Mouse (Mus musculus) heart, embryonic 14.5 days (tissue): ENCODE measurements around the gene Pxt1. TPM values are rescaled to one million over a fixed set of nuclear protein-coding genes. Genes with fewer than 3 reads are reported as not detected.

Experiments
- ATAC-seq: fragments of 200-750 bp; cut with Nextera tagmentation; 2 replicates; pipeline ENCODE4 v1.8.0; 2017; ENCODE audit warnings: low read depth, moderate TSS enrichment; ENCODE audit not compliant: insufficient number of reproducible peaks, insufficient read depth, low FRiP score
- H3K27ac ChIP-seq, 2 experiments: fragments of 200-500 bp in 1 of 2; fragments of 300-500 bp in 1 of 2; sonication (generic) in 1 of 2; replicated peaks in 1 of 2; 2 replicates each; pipeline ENCODE4 v1.5.1; 2012 to 2014; ENCODE audit warnings: low read depth in 2 of 2, low read length in 2 of 2, control low read depth in 1 of 2, mild to moderate bottlenecking in 1 of 2, mixed read lengths in 1 of 2; ENCODE audit not compliant: control insufficient read depth in 1 of 2, insufficient read depth in 1 of 2
- H3K27me3 ChIP-seq: fragments of 300-500 bp; sonication (generic); 2 replicates; pipeline ENCODE4 v1.6.1; 2014; ENCODE audit warnings: mild to moderate bottlenecking, low read length, control low read depth; ENCODE audit not compliant: control insufficient read depth, insufficient read depth
- H3K36me3 ChIP-seq: fragments of 300-500 bp; sonication (generic); 2 replicates; pipeline ENCODE4 v1.6.1; 2014; ENCODE audit warnings: mild to moderate bottlenecking, control low read depth, low read length, mixed read lengths; ENCODE audit not compliant: control insufficient read depth, insufficient read depth
- H3K4me1 ChIP-seq, 2 experiments: fragments of 200-500 bp in 1 of 2; fragments of 300-500 bp in 1 of 2; sonication (generic) in 1 of 2; 2 replicates each; pipeline ENCODE4 v1.6.1; 2012 to 2014; ENCODE audit warnings: low read length in 2 of 2, control low read depth in 1 of 2, mixed read lengths in 1 of 2; ENCODE audit not compliant: control insufficient read depth in 2 of 2, insufficient read depth in 2 of 2
- H3K4me2 ChIP-seq: fragments of 300-500 bp; sonication (generic); 2 replicates; pipeline ENCODE4 v1.6.1; 2014; ENCODE audit warnings: mild to moderate bottlenecking, low read length
- H3K4me3 ChIP-seq, 2 experiments: fragments of 200-500 bp in 1 of 2; fragments of 300-500 bp in 1 of 2; sonication (generic) in 1 of 2; 2 replicates each; pipeline ENCODE4 v1.5.1; 2012 to 2014; ENCODE audit warnings: low read length in 2 of 2, mild to moderate bottlenecking in 2 of 2, control low read depth in 1 of 2, low read depth in 1 of 2, moderate library complexity in 1 of 2; ENCODE audit not compliant: control insufficient read depth in 1 of 2, insufficient read depth in 1 of 2
- H3K9ac ChIP-seq: fragments of 300-500 bp; sonication (generic); 2 replicates; pipeline ENCODE4 v1.6.1; 2014; ENCODE audit warnings: mild to moderate bottlenecking, low read length
- H3K9me3 ChIP-seq: fragments of 300-500 bp; sonication (generic); 2 replicates; pipeline ENCODE4 v1.6.1; 2016; ENCODE audit warnings: low read length, control low read depth; ENCODE audit not compliant: control insufficient read depth
- WGBS: fragments of 180-500 bp; shearing (Covaris S2); extraction: QIAGEN DNeasy Blood & Tissue Kit; methylation state at CpG from one replicate; pipeline ENCODE4 v1.1.7; 2014; 5-methylcytosine and 5-hydroxymethylcytosine counted together
- polyA plus RNA-seq: library from polyadenylated mRNA; unstranded; fragments of >200 nt; fragmentation: Nextera tagmentation; extraction: Ambion mirVana; gene quantifications from 2 replicates; pipeline ENCODE4 v1.2.1, GENCODE M21; 2014

Gene Pxt1
- polyA plus RNA-seq, 1 experiment from 2014 or later: not detected

DNA sequence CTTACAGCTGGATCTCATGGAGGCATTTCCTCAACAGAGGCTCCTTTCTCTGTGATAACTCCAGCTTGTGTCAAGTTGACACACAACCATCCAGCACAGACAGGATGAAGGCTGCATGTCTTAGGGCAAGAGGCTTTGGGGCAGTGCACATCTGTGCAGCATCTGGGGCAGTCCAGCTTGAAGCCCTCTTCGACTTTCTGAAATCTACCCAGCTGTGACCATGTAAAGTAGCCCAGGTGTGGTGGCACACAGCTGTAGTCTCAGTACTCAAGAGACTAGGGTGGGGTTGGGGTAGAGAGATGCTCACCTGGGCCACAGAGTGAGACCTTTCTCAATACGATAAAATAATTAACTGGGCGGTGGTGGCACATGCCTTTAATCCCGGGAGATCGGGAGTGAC lies 45.8 kb downstream of the Pxt1 start:
- Histone ChIP-seq H3K36me3 (no peaks in the 10 kb centered on the region), H3K27ac (no peak overlapping the region), H3K9me3 (no peaks in the 10 kb centered on the region), H3K27me3 (no peaks in the 10 kb centered on the region), H3K4me1 (no peaks in the 10 kb centered on the region), H3K4me2 (no peak overlapping the region), H3K9ac (no peak overlapping the region), H3K4me3 (no peak overlapping the region)
- ATAC-seq: no peak
- WGBS: 87% methylated on average over 5 of the region's 5 CpGs

DNA sequence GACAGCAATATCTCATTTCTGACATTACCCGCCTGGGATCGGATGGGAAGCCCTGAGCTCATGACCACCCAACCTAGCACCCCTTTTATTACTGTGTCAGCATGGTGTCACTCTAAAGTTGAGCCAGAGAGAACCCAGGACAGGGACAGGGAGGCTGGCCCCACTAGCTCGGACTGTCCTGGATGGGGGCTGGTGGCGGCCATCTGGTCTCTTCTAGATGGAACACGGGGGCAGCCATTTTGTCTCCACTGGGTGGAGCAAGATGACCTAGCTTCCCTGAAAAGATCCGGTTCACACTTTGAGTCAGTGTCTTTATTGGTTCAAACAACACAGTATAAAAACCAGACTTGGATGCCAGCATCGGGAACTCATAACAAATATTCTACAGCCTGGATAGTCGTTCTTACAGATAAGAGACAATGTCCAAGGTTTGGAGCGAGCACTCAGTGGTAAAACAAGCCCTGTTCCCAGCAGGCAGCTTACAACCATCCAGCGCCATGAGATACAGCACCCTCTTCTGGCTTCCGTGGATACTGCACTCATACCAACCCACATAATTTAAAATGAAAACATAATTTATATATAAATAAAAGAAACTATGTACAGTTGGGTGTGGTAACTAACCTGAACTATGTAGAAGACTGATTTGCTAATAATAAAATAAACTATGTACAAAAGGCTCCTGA lies 47.4 kb downstream of the Pxt1 start:
- no peaks in the 10 kb centered on the region for H3K27me3 ChIP-seq
- no peaks in the 10 kb centered on the region for H3K4me1 ChIP-seq
- H3K27ac ChIP-seq: no peak overlapping the region
- 90% methylated on average over 11 of the region's 11 CpGs for WGBS
- no peak overlapping the region for H3K9ac ChIP-seq
- H3K4me3 ChIP-seq: no peak overlapping the region
- no peaks in the 10 kb centered on the region for H3K9me3 ChIP-seq
- H3K36me3 ChIP-seq: no peaks in the 10 kb centered on the region
- H3K4me2 ChIP-seq: no peak overlapping the region
- no peak for ATAC-seq

DNA sequence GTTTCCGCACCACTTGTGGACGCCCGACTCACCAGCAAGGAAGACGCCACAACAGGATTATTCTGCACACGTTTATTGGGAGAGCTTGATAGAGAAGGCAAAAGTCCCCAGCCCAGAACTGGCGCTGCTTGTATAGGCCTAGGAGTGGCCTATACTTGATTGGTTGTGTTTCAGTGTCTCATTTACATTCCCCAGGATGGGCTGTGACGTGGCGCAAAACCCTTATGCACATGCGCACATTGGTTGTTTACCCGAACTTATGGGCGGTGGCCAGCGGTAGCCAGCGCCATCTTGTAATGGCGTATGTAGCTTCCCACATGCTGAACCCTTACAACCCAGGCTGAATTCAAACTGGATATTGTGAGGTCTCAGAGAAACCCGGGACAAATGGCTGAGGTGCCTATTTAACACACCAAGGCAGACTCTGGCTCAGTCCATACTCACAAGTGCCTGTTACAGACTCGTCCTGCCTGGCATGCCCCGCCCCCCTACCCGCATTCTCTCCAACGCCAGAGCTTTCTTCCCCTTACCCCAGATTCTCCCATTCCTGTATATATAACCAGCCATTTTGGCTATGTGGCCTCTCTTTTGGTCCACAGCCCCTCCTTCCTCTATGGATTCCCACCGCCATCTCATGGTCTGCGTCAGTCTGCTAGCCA lies 48.3 kb downstream of the Pxt1 start:
- no peak overlapping the region for H3K27ac ChIP-seq
- 93% methylated on average over 21 of the region's 21 CpGs for WGBS
- ATAC-seq: no peak

DNA sequence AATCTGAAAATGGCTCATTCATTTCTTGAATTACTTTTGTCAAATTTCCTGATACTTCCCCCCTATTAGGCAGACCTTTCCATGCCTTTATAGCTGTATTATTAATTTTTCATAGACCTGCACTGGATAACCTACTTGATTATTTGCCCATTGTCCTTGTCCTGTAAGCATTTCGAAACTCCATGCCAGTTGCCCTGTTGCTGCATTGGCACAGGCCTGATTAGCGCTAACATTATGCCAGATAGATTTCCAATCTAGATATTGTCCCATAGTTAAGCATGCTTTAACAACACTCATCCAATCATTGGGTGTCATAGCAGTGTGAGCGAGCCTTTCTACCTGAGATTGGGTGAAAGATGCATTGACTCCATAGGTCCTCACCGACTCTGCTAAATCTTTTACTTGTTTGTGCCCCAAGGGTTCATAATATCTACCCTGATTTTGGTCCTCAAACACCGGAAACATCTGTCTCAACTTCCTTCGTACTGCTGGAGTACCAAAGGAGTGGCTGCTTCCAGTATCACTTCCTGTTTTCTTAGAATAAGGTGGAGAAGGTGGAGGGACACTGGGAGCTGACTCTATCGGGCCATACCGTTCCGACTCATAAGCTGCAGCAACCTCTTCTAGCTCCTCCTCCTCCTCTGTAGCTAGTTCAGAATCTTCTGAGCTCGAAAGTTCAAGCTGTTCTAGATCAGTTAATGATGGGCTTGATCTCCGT lies 49.4 kb downstream of the Pxt1 start:
- WGBS: 76% methylated on average over 11 of the region's 11 CpGs
- H3K4me1 ChIP-seq: no peaks in the 10 kb centered on the region
- no peak overlapping the region for H3K27ac ChIP-seq
- H3K9me3 ChIP-seq: no peaks in the 10 kb centered on the region
- H3K4me3 ChIP-seq: no peak overlapping the region
- no peaks in the 10 kb centered on the region for H3K27me3 ChIP-seq
- H3K4me2 ChIP-seq: no peak overlapping the region
- ATAC-seq: no peak
- H3K36me3 ChIP-seq: no peaks in the 10 kb centered on the region
- no peak overlapping the region for H3K9ac ChIP-seq

More for the DNA sequence above, 48.3 kb downstream of the Pxt1 start:
- Histone ChIP-seq H3K27me3 (no peaks in the 10 kb centered on the region), H3K4me1 (no peaks in the 10 kb centered on the region), H3K4me3 (no peak overlapping the region), H3K4me2 (no peak overlapping the region), H3K9ac (no peak overlapping the region), H3K9me3 (no peaks in the 10 kb centered on the region), H3K36me3 (no peaks in the 10 kb centered on the region)

DNA sequence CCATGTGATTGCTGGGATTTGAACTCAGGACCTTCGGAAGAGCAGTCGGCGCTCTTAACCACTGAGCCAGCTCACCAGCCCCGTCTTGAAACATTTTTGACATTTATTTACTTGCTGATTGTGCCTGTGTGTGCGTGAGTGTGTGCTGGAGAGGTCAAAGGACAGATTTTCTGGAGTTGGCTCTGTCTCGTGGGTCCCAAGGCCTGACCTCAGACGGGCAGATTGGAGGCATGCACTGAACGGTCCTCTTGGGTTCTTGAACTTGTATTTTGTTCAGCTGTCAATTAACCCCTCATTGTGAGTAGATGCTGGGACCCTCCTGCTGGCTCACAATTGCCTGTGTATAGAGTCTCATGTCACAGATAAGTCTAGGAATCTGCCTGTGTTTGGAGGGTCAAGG lies 57.4 kb downstream of the Pxt1 start:
- Histone ChIP-seq H3K27ac (no peak overlapping the region), H3K36me3 (no peaks in the 10 kb centered on the region), H3K27me3 (peaks cover 3% of the 10 kb centered on the region; the same call in 1 of the 2 replicates), H3K4me2 (no peak overlapping the region), H3K4me1 (no peaks in the 10 kb centered on the region), H3K9ac (no peak overlapping the region), H3K9me3 (0 out of 2 replicates have a peak, but pooled peaks cover 4% of the 10 kb centered on the region), H3K4me3 (no peak overlapping the region)
- ATAC-seq: no peak
- WGBS: 83% methylated on average over 8 of the region's 8 CpGs

DNA sequence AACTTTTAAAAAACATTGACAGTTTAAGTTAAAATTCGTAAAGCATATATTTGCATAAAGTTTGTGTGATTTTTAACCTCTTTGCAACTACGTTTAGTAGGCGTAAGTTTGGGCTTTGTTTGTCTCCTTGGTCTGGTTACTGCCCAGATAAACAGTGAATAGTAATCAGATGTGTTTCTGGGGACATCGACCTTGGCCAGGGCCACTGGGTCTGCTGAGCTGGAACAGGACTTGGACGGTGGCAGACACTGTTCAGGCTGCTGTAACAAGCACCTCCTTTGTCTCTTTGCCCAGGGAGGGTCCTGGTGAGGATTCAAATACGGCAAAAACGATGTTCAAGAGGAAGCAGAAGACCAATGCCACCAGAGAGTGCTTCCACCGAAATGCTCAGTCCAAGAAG lies 58.4 kb downstream of the Pxt1 start:
- WGBS: 77% methylated on average over 8 of the region's 8 CpGs

More for the DNA sequence above, 58.4 kb downstream of the Pxt1 start:
- H3K27ac ChIP-seq: no peak overlapping the region
- H3K4me1 ChIP-seq: no peaks in the 10 kb centered on the region
- H3K9me3 ChIP-seq: 0 out of 2 replicates have a peak, but pooled peaks cover 4% of the 10 kb centered on the region
- H3K4me3 ChIP-seq: no peak overlapping the region
- H3K36me3 ChIP-seq: no peaks in the 10 kb centered on the region
- no peak overlapping the region for H3K4me2 ChIP-seq
- peaks cover 11% of the 10 kb centered on the region for H3K27me3 ChIP-seq
- ATAC-seq: no peak
- no peak overlapping the region for H3K9ac ChIP-seq
